Mouse (Mus musculus): ENCODE measurements around the gene Cdc34.
"Not testable (repeated sequence)": the region's sequence is repeated elsewhere in the genome, so short reads cannot be mapped to it uniquely, and the experiment has no call there.

Cdc34 gene

GRCm38 (mm10) chr10:79697916-79698315 lies 15.9 kb downstream of the Cdc34 start:
- no peak for DNase-seq

GRCm38 (mm10) chr10:79698459-79698858 lies 16.5 kb downstream of the Cdc34 start:
- no peak for DNase-seq

- no peak for DNase-seq
Observed at GRCm38 (mm10) chr10:79700676-79701075, 18.7 kb downstream of the Cdc34 start.

GRCm38 (mm10) chr10:79701443-79702129 lies 19.6 kb downstream of the Cdc34 start:
- DNase-seq, result peak; percentile 53 to 76

GRCm38 (mm10) chr10:79702970-79703369 lies 21.0 kb downstream of the Cdc34 start:
- DNase-seq, result not testable (repeated sequence)

GRCm38 (mm10) chr10:79703541-79703940 lies 21.5 kb downstream of the Cdc34 start:
- no peak for DNase-seq

- DNase-seq, result peak; percentile 99 to 100
Observed at GRCm38 (mm10) chr10:79704065-79704969, 22.3 kb downstream of the Cdc34 start, which contains the start of gene Bsg. Gene Bsg, plus strand, starts transcription at chr10:79704491.

GRCm38 (mm10) chr10:79704970-79705360 lies 23.0 kb downstream of the Cdc34 start:
- DNase-seq, result no peak

GRCm38 (mm10) chr10:79705951-79706350 lies 24.0 kb downstream of the Cdc34 start:
- DNase-seq, result no peak

GRCm38 (mm10) chr10:79706406-79707094 lies 24.6 kb downstream of the Cdc34 start:
- DNase-seq, result peak in 1 of 2 experiments; percentile 62

- DNase-seq, result no peak
Observed at GRCm38 (mm10) chr10:79707162-79707561, 25.2 kb downstream of the Cdc34 start.

GRCm38 (mm10) chr10:79707759-79708158 lies 25.8 kb downstream of the Cdc34 start:
- no peak for DNase-seq

- no peak for DNase-seq
Observed at GRCm38 (mm10) chr10:79708668-79709067, 26.7 kb downstream of the Cdc34 start.

GRCm38 (mm10) chr10:79709307-79709706 lies 27.3 kb downstream of the Cdc34 start:
- DNase-seq, result no peak

GRCm38 (mm10) chr10:79712029-79712428 lies 30.0 kb downstream of the Cdc34 start:
- no peak for DNase-seq

- DNase-seq, result peak; percentile 83 to 90
Observed at GRCm38 (mm10) chr10:79712499-79713126, 30.6 kb downstream of the Cdc34 start.

GRCm38 (mm10) chr10:79713163-79713562 lies 31.2 kb downstream of the Cdc34 start:
- no peak for DNase-seq

GRCm38 (mm10) chr10:79714996-79715395 lies 33.0 kb downstream of the Cdc34 start:
- no peak for DNase-seq

- DNase-seq, result no peak
Observed at GRCm38 (mm10) chr10:79716254-79716987, 34.4 kb downstream of the Cdc34 start, which contains the start of gene Hcn2. Gene Hcn2, plus strand, starts transcription at chr10:79716634.

- no peak for DNase-seq
Observed at GRCm38 (mm10) chr10:79716988-79717355, 35.0 kb downstream of the Cdc34 start.

- peak; percentile 74 to 89 for DNase-seq
Observed at GRCm38 (mm10) chr10:79717640-79718357, 35.8 kb downstream of the Cdc34 start.

All from kidney, postnatal 25 days (tissue).